Mouse (Mus musculus) kidney, postnatal 0 days (tissue): ENCODE measurements around the gene 2410004B18Rik. TPM values are rescaled to one million over a fixed set of nuclear protein-coding genes. Genes with fewer than 3 reads are reported as not detected.
A peak's percentile ranks its signal among the peaks of the same experiment; 100 is the strongest.

ENCODE experiments used
- ATAC-seq: fragments of 200-750 bp; cut with Nextera tagmentation; replicated peaks from 2 replicates; pipeline ENCODE4 v1.8.0; 2017; ENCODE audit warnings: low read depth, moderate number of reproducible peaks, moderate TSS enrichment, moderate library complexity; ENCODE audit not compliant: low FRiP score
- DNase-seq: peaks from one replicate; pipeline ENCODE4 v3.0.0-alpha.2; 2016; ENCODE audit warnings: low spot score
- H3K27ac ChIP-seq: fragments of 300-500 bp; sonication (generic); 2 replicates; pipeline ENCODE4 v1.5.1; 2014; ENCODE audit warnings: mild to moderate bottlenecking
- H3K27me3 ChIP-seq: fragments of 300-500 bp; sonication (generic); 2 replicates; pipeline ENCODE4 v1.6.1; 2014; ENCODE audit warnings: low read length, mixed read lengths; ENCODE audit not compliant: insufficient read depth
- H3K36me3 ChIP-seq: fragments of 300-500 bp; sonication (generic); 2 replicates; pipeline ENCODE4 v1.6.1; 2014; ENCODE audit warnings: low read length, mixed read lengths; ENCODE audit not compliant: insufficient read depth
- H3K4me1 ChIP-seq: fragments of 300-500 bp; sonication (generic); replicated peaks from 2 replicates; pipeline ENCODE4 v1.6.1; 2014; ENCODE audit warnings: antibody characterized with exemption, low read length, mixed read lengths; ENCODE audit not compliant: insufficient read depth
- H3K4me2 ChIP-seq: fragments of 300-500 bp; sonication (generic); 2 replicates; pipeline ENCODE4 v1.6.1; 2014; ENCODE audit warnings: mild to moderate bottlenecking, low read length, moderate library complexity, mixed read lengths
- H3K4me3 ChIP-seq: fragments of 300-500 bp; sonication (generic); replicated peaks from 2 replicates; pipeline ENCODE4 v1.5.1; 2014; ENCODE audit warnings: low read depth, low read length
- H3K9ac ChIP-seq: fragments of 300-500 bp; sonication (generic); 2 replicates; pipeline ENCODE4 v1.6.1; 2014; ENCODE audit warnings: low read depth, low read length
- H3K9me3 ChIP-seq: fragments of 300-500 bp; sonication (generic); replicated peaks from 2 replicates; pipeline ENCODE4 v1.6.1; 2016; ENCODE audit warnings: low read length, inconsistent platforms, mixed read lengths
- CTCF ChIP-seq: IDR thresholded peaks from 2 replicates; pipeline ENCODE4 v1.5.1; 2016; ENCODE audit warnings: antibody characterized with exemption, low read depth, mild to moderate bottlenecking, moderate library complexity
- WGBS: fragments of 180-500 bp; shearing (Covaris S2); extraction: QIAGEN DNeasy Blood & Tissue Kit; methylation state at CpG from one replicate; pipeline ENCODE4 v1.1.7; 2014; 5-methylcytosine and 5-hydroxymethylcytosine counted together
- polyA plus RNA-seq: library from polyadenylated mRNA; unstranded; fragments of >200 nt; fragmentation: Nextera tagmentation; extraction: Ambion mirVana; gene quantifications from 2 replicates; pipeline ENCODE4 v1.2.1, GENCODE M21; 2015

The 2410004B18Rik gene
- polyA plus RNA-seq, 1 experiment from 2014 or later = 48.2 TPM

GRCm38 (mm10) chr3:145987970-145988683 lies 50.3 kb downstream of the 2410004B18Rik start:
- Histone ChIP-seq H3K27me3 (no peaks in the 10 kb centered on the region), H3K9me3 (no peaks in the 10 kb centered on the region), H3K27ac (peak overlapping the region; percentile 98), H3K9ac (peak overlapping the region; percentile 90), H3K4me2 (peak overlapping the region; percentile 94), H3K36me3 (no peaks in the 10 kb centered on the region), H3K4me1 (peaks cover 13% of the 10 kb centered on the region), H3K4me3 (peak overlapping the region; percentile 67)
- under 1% methylated on average over 92 of the region's 101 CpGs for WGBS
- ATAC-seq = peak; percentile 92
- TF ChIP-seq CTCF = no peak
- peak; percentile 88 for DNase-seq

GRCm38 (mm10) chr3:145988684-145989575 lies 51.1 kb downstream of the 2410004B18Rik start:
- H3K9ac ChIP-seq = peak overlapping the region; percentile 90
- H3K27me3 ChIP-seq = no peaks in the 10 kb centered on the region
- peak overlapping the region; percentile 98 for H3K27ac ChIP-seq
- H3K9me3 ChIP-seq = no peaks in the 10 kb centered on the region
- WGBS = under 1% methylated on average over 43 of the region's 45 CpGs
- H3K4me2 ChIP-seq = peak overlapping the region; percentile 94
- peak; percentile 27 for DNase-seq
- no peaks in the 10 kb centered on the region for H3K36me3 ChIP-seq
- no peak for ATAC-seq
- H3K4me3 ChIP-seq = peak overlapping the region; percentile 67
- TF ChIP-seq CTCF = no peak
- H3K4me1 ChIP-seq = peaks cover 13% of the 10 kb centered on the region

- Histone ChIP-seq H3K4me3 (peak overlapping the region; percentile 67), H3K27me3 (no peaks in the 10 kb centered on the region), H3K9me3 (no peaks in the 10 kb centered on the region), H3K4me1 (peaks cover 13% of the 10 kb centered on the region), H3K9ac (peak overlapping the region; percentile 90; the same call in 1 of the 2 replicates), H3K36me3 (no peaks in the 10 kb centered on the region), H3K4me2 (peak overlapping the region; percentile 94), H3K27ac (peak overlapping the region; percentile 5; the same call in 1 of the 2 replicates)
- peak; percentile 35; the same call in 1 of the 2 replicates for TF ChIP-seq CTCF
- DNase-seq = peak; percentile 47
- WGBS = 7% methylated on average over 11 of the region's 11 CpGs
- no peak for ATAC-seq
These were observed 51.8 kb downstream of the 2410004B18Rik start for GRCm38 (mm10) chr3:145989576-145990081.

- 69% methylated on average over 13 of the region's 13 CpGs for WGBS
- Histone ChIP-seq H3K4me2 (peak overlapping the region; percentile 24; the same call in 1 of the 2 replicates), H3K9ac (no peak overlapping the region), H3K27ac (no peak overlapping the region), H3K4me3 (no peak overlapping the region), H3K36me3 (no peaks in the 10 kb centered on the region), H3K4me1 (peaks cover 13% of the 10 kb centered on the region), H3K27me3 (no peaks in the 10 kb centered on the region), H3K9me3 (no peaks in the 10 kb centered on the region)
- DNase-seq = no peak
- TF ChIP-seq CTCF = no peak
- no peak for ATAC-seq
These were observed 53.3 kb downstream of the 2410004B18Rik start for GRCm38 (mm10) chr3:145991130-145991529.

- no peak overlapping the region for H3K4me2 ChIP-seq
- no peaks in the 10 kb centered on the region for H3K36me3 ChIP-seq
- H3K27ac ChIP-seq = no peak overlapping the region
- TF ChIP-seq CTCF = no peak
- H3K9ac ChIP-seq = no peak overlapping the region
- H3K4me1 ChIP-seq = peaks cover 13% of the 10 kb centered on the region
- WGBS = 75% methylated on average over 10 of the region's 10 CpGs
- DNase-seq = no peak
- H3K4me3 ChIP-seq = no peak overlapping the region
- H3K9me3 ChIP-seq = no peaks in the 10 kb centered on the region
- ATAC-seq = no peak
- no peaks in the 10 kb centered on the region for H3K27me3 ChIP-seq
These were observed 54.3 kb downstream of the 2410004B18Rik start for GRCm38 (mm10) chr3:145991976-145992730.
